Mouse (Mus musculus) stomach, embryonic 15.5 days (tissue): ENCODE data around the gene Hist1h4b. TPM values are rescaled to one million over a fixed set of nuclear protein-coding genes. Genes with fewer than 3 reads are reported as not detected.
"Not testable (repeated sequence)": the region's sequence is repeated elsewhere in the genome, so short reads cannot be mapped to it uniquely, and the experiment has no call there.

ENCODE experiments used
- ATAC-seq: fragments of 200-750 bp; cut with Nextera tagmentation; 2 replicates; pipeline ENCODE4 v1.8.0; 2017; ENCODE audit warnings: low read depth, moderate number of reproducible peaks, moderate TSS enrichment; ENCODE audit not compliant: insufficient read depth, low FRiP score
- H3K27ac ChIP-seq: fragments of 300-500 bp; sonication (generic); 2 replicates; pipeline ENCODE4 v1.5.1; 2015; ENCODE audit warnings: mild to moderate bottlenecking, inconsistent platforms
- H3K27me3 ChIP-seq: fragments of 300-500 bp; sonication (generic); replicated peaks from 2 replicates; pipeline ENCODE4 v1.6.1; 2015; ENCODE audit warnings: inconsistent platforms
- H3K36me3 ChIP-seq: fragments of 300-500 bp; sonication (generic); 2 replicates; pipeline ENCODE4 v1.6.1; 2015; ENCODE audit warnings: inconsistent platforms
- H3K4me1 ChIP-seq: fragments of 300-500 bp; sonication (generic); 2 replicates; pipeline ENCODE4 v1.6.1; 2015; ENCODE audit warnings: inconsistent platforms
- H3K4me2 ChIP-seq: fragments of 300-500 bp; sonication (generic); 2 replicates; pipeline ENCODE4 v1.6.1; 2015; ENCODE audit warnings: mild to moderate bottlenecking, inconsistent platforms
- H3K4me3 ChIP-seq: fragments of 300-500 bp; sonication (generic); replicated peaks from 2 replicates; pipeline ENCODE4 v1.5.1; 2015; ENCODE audit warnings: inconsistent platforms
- H3K9ac ChIP-seq: fragments of 300-500 bp; sonication (generic); 2 replicates; pipeline ENCODE4 v1.6.1; 2015; ENCODE audit warnings: inconsistent platforms
- H3K9me3 ChIP-seq: fragments of 300-500 bp; sonication (generic); 2 replicates; pipeline ENCODE4 v1.6.1; 2016; ENCODE audit warnings: inconsistent platforms
- WGBS: fragments of 180-500 bp; shearing (Covaris S2); methylation state at CpG from one replicate; pipeline ENCODE4 v1.1.7; 2015; 5-methylcytosine and 5-hydroxymethylcytosine counted together
- polyA plus RNA-seq: library from polyadenylated mRNA; unstranded; fragments of >200 nt; fragmentation: Nextera tagmentation; extraction: Ambion mirVana; gene quantifications from 2 replicates; pipeline ENCODE4 v1.2.1, GENCODE M21; 2015

The Hist1h4b gene
- 3.5 and 4.1 TPM in 2 replicates for polyA plus RNA-seq

- Histone ChIP-seq H3K4me1 (peaks cover 9% of the 10 kb centered on the region; the same call in 1 of the 2 replicates), H3K4me2 (peak within 1 kb of the TSS; percentile 62), H3K9me3 (no peaks in the 10 kb centered on the region), H3K27ac (peak within 1 kb of the TSS; percentile 88), H3K4me3 (peak within 1 kb of the TSS; percentile 42), H3K9ac (0 out of 2 replicates have a peak within 1 kb of the TSS, but pooled peaks have one; percentile 29), H3K36me3 (no peaks in the 10 kb centered on the region), H3K27me3 (no peaks in the 10 kb centered on the region)
- peak; percentile 81 for ATAC-seq
- 0% methylated on average over 17 of the region's 22 CpGs for whole genome bisulfite sequencing
Measured at GRCm38 (mm10) chr13:23756790-23757189, at the start of gene Hist1h4b. Hist1h4b (plus strand) TSS chr13:23757013.

GRCm38 (mm10) chr13:23708041-23708440, 48.8 kb upstream of the Hist1h4b start:
- no peak overlapping the region for H3K9ac ChIP-seq

DNA sequence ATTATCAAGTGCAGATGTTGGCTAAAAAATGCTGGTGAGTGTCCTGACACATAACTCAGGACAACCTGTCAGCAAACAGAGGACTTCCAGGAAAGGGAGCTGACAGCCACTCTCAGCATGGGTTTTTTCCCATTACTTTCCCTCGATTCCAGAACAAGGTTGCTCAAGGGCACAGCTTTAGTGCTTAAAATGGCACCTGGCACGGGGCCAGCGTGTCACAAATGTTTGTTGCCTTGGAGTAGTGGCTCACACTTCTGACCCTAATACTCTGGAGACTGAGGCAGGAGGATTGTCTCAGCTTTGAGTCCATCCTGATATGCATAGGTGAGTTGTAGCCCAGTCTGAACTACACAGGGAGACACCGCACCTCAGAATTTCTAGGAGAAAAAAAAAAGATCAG, 48.2 kb upstream of the Hist1h4b start:
- 64% methylated on average over 4 of the region's 4 CpGs for WGBS
- no peaks in the 10 kb centered on the region for H3K36me3 ChIP-seq
- no peak overlapping the region for H3K4me2 ChIP-seq
- H3K9ac ChIP-seq, result no peak overlapping the region
- no peaks in the 10 kb centered on the region for H3K4me1 ChIP-seq
- H3K27me3 ChIP-seq, result no peaks in the 10 kb centered on the region
- H3K9me3 ChIP-seq, result no peaks in the 10 kb centered on the region
- ATAC-seq, result no peak
- no peak overlapping the region for H3K4me3 ChIP-seq
- H3K27ac ChIP-seq, result no peak overlapping the region

More at GRCm38 (mm10) chr13:23708041-23708440, 48.8 kb upstream of the Hist1h4b start:
- H3K4me3 ChIP-seq, result no peak overlapping the region
- H3K27ac ChIP-seq, result no peak overlapping the region
- H3K36me3 ChIP-seq, result no peaks in the 10 kb centered on the region
- no peak for ATAC-seq
- WGBS, result 84% methylated on average over 4 of the region's 4 CpGs
- H3K4me1 ChIP-seq, result no peaks in the 10 kb centered on the region
- no peaks in the 10 kb centered on the region for H3K27me3 ChIP-seq
- no peak overlapping the region for H3K4me2 ChIP-seq
- H3K9me3 ChIP-seq, result no peaks in the 10 kb centered on the region

GRCm38 (mm10) chr13:23709714-23710373, 47.0 kb upstream of the Hist1h4b start:
- Histone ChIP-seq H3K36me3 (no peaks in the 10 kb centered on the region), H3K27ac (no peak overlapping the region), H3K9ac (peak overlapping the region; percentile 16; the same call in 1 of the 2 replicates), H3K4me2 (peak overlapping the region; percentile 66), H3K4me1 (no peaks in the 10 kb centered on the region), H3K27me3 (no peaks in the 10 kb centered on the region), H3K4me3 (peak overlapping the region; percentile 45), H3K9me3 (no peaks in the 10 kb centered on the region)
- 26% methylated on average over 15 of the region's 15 CpGs for WGBS
- no peak for ATAC-seq

DNA sequence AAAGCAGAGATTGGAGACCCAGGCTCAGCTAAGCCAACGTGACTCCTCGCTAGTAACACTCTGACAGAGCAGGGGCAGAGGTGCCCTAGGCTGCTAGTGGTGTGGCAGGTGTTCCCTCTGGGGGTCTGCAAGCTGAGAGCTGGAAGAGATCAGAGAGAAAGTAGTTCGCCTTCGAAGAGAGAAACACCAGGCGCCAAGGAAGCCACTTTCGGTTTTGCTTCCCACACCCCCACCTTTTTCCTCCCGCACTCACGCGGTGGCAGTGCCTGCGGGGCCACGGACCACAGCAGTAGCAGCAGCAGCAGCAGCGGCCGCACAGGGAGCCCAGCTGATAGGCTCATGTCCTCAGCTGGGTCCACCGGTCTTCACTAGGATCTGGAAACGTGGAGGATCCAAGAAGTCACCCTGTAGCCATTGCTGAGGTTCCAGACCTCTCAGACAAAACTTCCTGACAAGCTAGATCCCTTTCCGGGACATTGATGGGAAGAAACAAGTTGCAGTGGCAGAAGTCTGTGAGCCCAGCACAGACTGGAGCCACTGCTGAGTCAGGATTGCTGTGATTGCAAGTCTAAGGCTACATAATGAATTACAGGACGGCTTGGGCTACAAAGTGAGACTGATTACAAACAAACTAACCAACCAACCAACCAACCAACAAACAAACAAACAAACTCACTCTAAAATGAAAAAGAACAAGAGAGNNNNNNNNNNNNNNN, 46.3 kb upstream of the Hist1h4b start, which contains the start of gene Hfe:
TSS of gene Hfe (minus strand) at position 481 of the 716 bp plus-strand sequence.
- Histone ChIP-seq H3K4me2 (peak within 1 kb of the TSS; percentile 66), H3K36me3 (no peaks in the 10 kb centered on the region), H3K27ac (0 out of 2 replicates have a peak within 1 kb of the TSS, but pooled peaks have one; percentile 1), H3K27me3 (no peaks in the 10 kb centered on the region), H3K9ac (peak within 1 kb of the TSS; percentile 16; the same call in 1 of the 2 replicates), H3K4me1 (no peaks in the 10 kb centered on the region), H3K4me3 (peak within 1 kb of the TSS; percentile 45), H3K9me3 (no peaks in the 10 kb centered on the region)
- WGBS, result 4% methylated on average over 17 of the region's 17 CpGs
- no peak; the same call in 1 of the 2 replicates for ATAC-seq

DNA sequence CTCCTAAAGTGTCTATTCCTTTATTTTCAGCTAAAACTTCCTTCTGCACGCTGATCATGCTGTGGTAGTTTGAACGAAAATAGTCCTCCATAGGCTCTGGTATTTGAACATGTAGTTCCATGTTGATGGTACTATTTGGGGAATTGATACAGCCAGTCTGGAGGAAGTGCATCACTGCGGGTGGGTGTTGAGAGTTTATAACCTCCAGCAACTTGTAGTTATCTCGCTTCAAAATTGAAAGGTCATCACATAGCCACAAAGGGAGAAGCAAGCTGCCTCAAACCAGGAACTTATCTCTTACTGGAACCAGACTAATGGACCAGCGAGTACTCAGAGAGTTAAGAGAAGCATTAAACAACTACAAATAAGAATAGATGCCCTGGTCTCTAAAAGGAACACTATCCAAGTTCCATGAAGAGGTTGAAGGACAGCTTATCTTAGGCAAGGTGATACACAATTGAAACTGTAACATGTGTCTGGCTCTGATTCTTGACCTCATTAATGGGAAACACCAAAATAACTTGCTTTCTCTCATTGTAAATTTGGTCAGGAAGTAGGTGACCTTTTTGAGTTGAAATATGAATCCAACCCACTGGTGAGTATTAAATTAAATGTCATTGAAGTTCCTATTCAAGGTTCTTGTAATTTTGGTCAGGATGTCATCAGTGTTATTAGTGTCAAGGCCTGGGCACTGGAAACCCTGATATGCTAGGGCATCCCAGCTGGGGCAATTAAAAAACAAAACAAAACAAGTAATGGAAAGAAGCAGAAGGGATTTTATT, 40.4 kb upstream of the Hist1h4b start:
- Histone ChIP-seq H3K36me3 (no peaks in the 10 kb centered on the region), H3K9me3 (no peaks in the 10 kb centered on the region), H3K4me2 (no peak overlapping the region), H3K4me3 (no peak overlapping the region), H3K27ac (no peak overlapping the region), H3K27me3 (no peaks in the 10 kb centered on the region), H3K4me1 (no peaks in the 10 kb centered on the region), H3K9ac (no peak overlapping the region)
- WGBS, result 80% methylated on average over 5 of the region's 5 CpGs
- no peak for ATAC-seq

DNA sequence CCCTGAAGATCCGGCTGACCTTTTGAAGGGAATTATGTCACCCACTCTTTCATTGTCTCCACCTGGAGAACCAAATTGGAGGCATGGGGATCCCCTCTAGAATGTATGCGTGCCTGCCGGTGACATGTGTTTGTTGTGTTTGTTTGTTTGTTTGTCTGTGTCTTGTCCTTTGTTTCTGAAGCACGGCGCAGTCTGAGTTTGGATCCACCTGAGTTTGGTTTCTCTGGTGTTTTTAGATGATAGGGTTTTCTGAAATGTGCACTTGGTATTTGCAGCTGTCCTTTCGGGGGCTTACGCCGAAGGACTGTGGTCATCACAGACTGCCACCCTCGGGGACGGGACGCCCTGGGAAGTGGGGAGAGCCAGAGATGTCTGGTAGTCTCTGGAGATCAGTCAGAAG, 39.6 kb upstream of the Hist1h4b start:
- H3K9ac ChIP-seq, result no peak overlapping the region
- WGBS, result 50% methylated on average over 11 of the region's 11 CpGs
- H3K4me3 ChIP-seq, result no peak overlapping the region
- no peaks in the 10 kb centered on the region for H3K36me3 ChIP-seq
- H3K4me2 ChIP-seq, result no peak overlapping the region
- H3K4me1 ChIP-seq, result no peaks in the 10 kb centered on the region
- no peak for ATAC-seq
- no peak overlapping the region for H3K27ac ChIP-seq
- H3K27me3 ChIP-seq, result no peaks in the 10 kb centered on the region
- H3K9me3 ChIP-seq, result no peaks in the 10 kb centered on the region

GRCm38 (mm10) chr13:23717593-23718245, 39.1 kb upstream of the Hist1h4b start:
- not testable (repeated sequence) for H3K4me3 ChIP-seq, H3K27ac ChIP-seq, H3K27me3 ChIP-seq, H3K4me1 ChIP-seq, H3K36me3 ChIP-seq, H3K9ac ChIP-seq, H3K4me2 ChIP-seq, H3K9me3 ChIP-seq, ATAC-seq
- WGBS, result 20% methylated on average over 2 of the region's 2 CpGs

DNA sequence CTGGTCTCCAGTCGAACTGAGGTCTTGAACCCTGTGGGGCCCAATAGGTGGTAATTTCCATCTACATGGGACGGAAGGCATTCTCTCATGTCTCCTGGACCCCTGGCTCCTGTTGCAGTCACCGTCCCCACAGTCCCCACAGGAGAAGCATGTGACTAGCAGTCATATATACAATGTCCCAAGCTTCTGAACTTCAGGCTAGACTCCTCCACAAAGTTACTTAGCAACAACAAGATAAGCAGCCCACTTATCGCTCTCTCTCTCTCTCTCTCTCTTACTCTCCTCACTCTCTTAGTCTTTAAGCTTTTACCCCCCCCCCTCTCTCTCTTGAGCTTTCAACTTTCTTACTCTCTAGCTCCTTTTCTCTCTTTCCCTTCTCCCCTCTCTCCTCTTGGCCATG, 32.6 kb upstream of the Hist1h4b start:
- 71% methylated on average over 4 of the region's 4 CpGs for WGBS

DNA sequence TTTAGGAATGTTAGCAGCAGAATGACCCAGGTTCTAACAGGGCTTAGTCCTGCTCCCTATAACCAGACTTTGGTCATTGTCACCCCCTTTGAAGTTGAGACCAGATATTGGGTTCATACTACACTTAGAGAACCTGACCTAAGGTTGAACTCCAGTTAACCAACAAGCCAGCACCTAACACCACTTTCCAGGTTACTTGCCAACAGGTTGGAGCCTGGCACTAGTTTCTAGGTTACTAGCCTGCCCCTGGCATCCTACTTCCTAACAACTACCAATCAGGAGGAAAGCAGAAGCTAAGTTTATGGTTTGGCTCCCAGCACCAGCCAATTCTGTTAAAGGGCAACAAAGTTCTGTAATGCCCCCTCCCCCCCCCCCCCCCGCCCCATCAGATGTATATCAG, 31.6 kb upstream of the Hist1h4b start:
- no peak overlapping the region for H3K4me3 ChIP-seq
- H3K36me3 ChIP-seq, result no peaks in the 10 kb centered on the region
- no peak overlapping the region for H3K4me2 ChIP-seq
- H3K27me3 ChIP-seq, result no peaks in the 10 kb centered on the region
- H3K4me1 ChIP-seq, result no peaks in the 10 kb centered on the region
- no CpG with 5 or more reads among the region's 1 CpGs for WGBS
- H3K27ac ChIP-seq, result no peak overlapping the region
- no peak overlapping the region for H3K9ac ChIP-seq
- no peak for ATAC-seq
- H3K9me3 ChIP-seq, result no peaks in the 10 kb centered on the region

More for the DNA sequence above, 32.6 kb upstream of the Hist1h4b start:
- no peaks in the 10 kb centered on the region for H3K27me3 ChIP-seq
- H3K9me3 ChIP-seq, result no peaks in the 10 kb centered on the region
- no peak overlapping the region for H3K4me2 ChIP-seq
- no peak for ATAC-seq
- H3K9ac ChIP-seq, result no peak overlapping the region
- no peaks in the 10 kb centered on the region for H3K4me1 ChIP-seq
- no peaks in the 10 kb centered on the region for H3K36me3 ChIP-seq
- H3K27ac ChIP-seq, result no peak overlapping the region
- H3K4me3 ChIP-seq, result no peak overlapping the region

DNA sequence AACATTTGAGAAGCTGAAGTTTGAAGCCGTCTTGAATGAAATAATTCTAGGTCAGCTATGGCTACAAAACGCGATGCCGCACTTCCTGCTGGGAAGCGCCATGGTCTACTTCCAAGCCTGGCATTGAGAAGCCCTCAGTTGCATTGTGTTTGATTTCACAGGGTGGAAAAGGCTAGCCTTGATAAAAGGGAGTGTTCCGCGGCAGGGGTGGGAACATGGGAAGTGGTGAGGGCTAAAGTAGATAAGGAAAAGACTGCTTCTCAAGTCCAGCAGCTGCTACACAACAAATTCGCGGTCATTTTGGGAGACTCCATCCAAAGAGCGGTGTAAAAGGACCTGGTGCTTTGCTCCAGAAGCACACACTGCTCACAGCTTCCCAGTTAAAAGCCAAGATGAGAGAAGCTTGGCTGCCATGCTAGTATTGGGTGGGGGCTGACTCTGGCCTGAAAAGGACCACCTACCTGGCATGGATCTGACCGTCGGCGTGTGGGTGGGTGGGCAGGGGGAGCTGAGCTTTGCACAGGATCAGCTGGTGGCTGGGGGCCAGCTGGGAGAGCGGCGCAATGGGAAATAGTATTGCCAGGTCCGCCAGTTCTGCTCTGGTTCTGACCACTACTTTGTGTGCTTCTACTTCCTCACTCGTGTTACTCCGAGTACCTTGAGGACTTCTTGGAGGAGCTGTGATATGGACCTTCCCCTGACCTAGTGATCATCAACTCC, 28.2 kb upstream of the Hist1h4b start:
- Histone ChIP-seq H3K27me3 (no peaks in the 10 kb centered on the region), H3K9ac (no peak overlapping the region), H3K4me1 (no peaks in the 10 kb centered on the region), H3K36me3 (no peaks in the 10 kb centered on the region), H3K27ac (peak overlapping the region; percentile 4; the same call in 1 of the 2 replicates), H3K4me2 (no peak overlapping the region), H3K4me3 (no peak overlapping the region), H3K9me3 (no peaks in the 10 kb centered on the region)
- no peak for ATAC-seq
- 81% methylated on average over 18 of the region's 18 CpGs for WGBS
